Mouse (Mus musculus) intestine, embryonic 16.5 days (tissue): ENCODE results near the gene Hcn2. TPM values are rescaled to one million over a fixed set of nuclear protein-coding genes. Genes with fewer than 3 reads are reported as not detected.

Experiments
- ATAC-seq: fragments of 200-750 bp; cut with Nextera tagmentation; 2 replicates; pipeline ENCODE4 v1.8.0; 2017; ENCODE audit warnings: moderate TSS enrichment, moderate library complexity
- H3K27ac ChIP-seq: fragments of 300-500 bp; sonication (generic); 2 replicates; pipeline ENCODE4 v1.5.1; 2014; ENCODE audit warnings: mild to moderate bottlenecking, low read length
- H3K27me3 ChIP-seq: fragments of 300-500 bp; sonication (generic); replicated peaks from 2 replicates; pipeline ENCODE4 v1.6.1; 2014; ENCODE audit warnings: low read length, control low read depth, mixed read lengths; ENCODE audit not compliant: control insufficient read depth, insufficient read depth
- H3K36me3 ChIP-seq: fragments of 300-500 bp; sonication (generic); 2 replicates; pipeline ENCODE4 v1.6.1; 2014; ENCODE audit warnings: low read length, control low read depth; ENCODE audit not compliant: control insufficient read depth, insufficient read depth
- H3K4me1 ChIP-seq: fragments of 300-500 bp; sonication (generic); 2 replicates; pipeline ENCODE4 v1.6.1; 2014; ENCODE audit warnings: low read length, control low read depth, mixed read lengths; ENCODE audit not compliant: control insufficient read depth, insufficient read depth
- H3K4me2 ChIP-seq: fragments of 300-500 bp; sonication (generic); 2 replicates; pipeline ENCODE4 v1.6.1; 2014; ENCODE audit warnings: low read depth, low read length, control low read depth
- H3K4me3 ChIP-seq: fragments of 300-500 bp; sonication (generic); 2 replicates; pipeline ENCODE4 v1.5.1; 2014; ENCODE audit warnings: mild to moderate bottlenecking, low read length
- H3K9ac ChIP-seq: fragments of 300-500 bp; sonication (generic); 2 replicates; pipeline ENCODE4 v1.6.1; 2014; ENCODE audit warnings: low read depth, low read length
- H3K9me3 ChIP-seq: fragments of 300-500 bp; sonication (generic); 2 replicates; pipeline ENCODE4 v1.6.1; 2016; ENCODE audit warnings: low read length, control low read depth; ENCODE audit not compliant: control insufficient read depth
- WGBS: fragments of 180-500 bp; shearing (Covaris S2); extraction: QIAGEN DNeasy Blood & Tissue Kit; methylation state at CpG from one replicate; pipeline ENCODE4 v1.1.7; 2014; 5-methylcytosine and 5-hydroxymethylcytosine counted together
- polyA plus RNA-seq: library from polyadenylated mRNA; unstranded; fragments of >200 nt; fragmentation: Nextera tagmentation; extraction: Ambion mirVana; gene quantifications from 2 replicates; pipeline ENCODE4 v1.2.1, GENCODE M21; 2015

The Hcn2 gene
- polyA plus RNA-seq, 1 experiment from 2014 or later = not detected

DNA sequence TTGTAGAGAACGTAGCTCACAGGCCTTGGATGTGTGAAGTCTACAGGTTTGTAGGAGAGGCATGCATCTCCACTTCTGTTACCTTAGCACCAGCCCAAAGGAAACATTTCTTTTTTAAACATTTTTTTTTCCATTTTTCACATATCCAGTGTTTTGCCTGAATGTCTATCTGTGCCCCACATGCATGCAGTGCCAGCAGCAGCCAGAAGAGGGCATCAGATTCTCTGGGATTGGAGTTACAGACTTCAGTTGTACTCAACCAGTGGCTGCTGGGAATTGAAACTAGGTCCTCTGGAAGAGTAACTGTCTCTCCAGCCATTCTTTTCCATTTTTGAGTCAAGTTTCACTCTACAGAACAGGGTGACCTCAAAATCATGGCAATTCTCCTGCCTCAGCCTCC, 16.1 kb downstream of the Hcn2 start:
- WGBS = 90% methylated on average over 1 of the region's 1 CpGs
- ATAC-seq = no peak
- Histone ChIP-seq H3K9ac (no peak overlapping the region), H3K4me3 (no peak overlapping the region), H3K9me3 (peaks cover 26% of the 10 kb centered on the region), H3K27me3 (no peaks in the 10 kb centered on the region), H3K36me3 (peaks cover 35% of the 10 kb centered on the region), H3K4me1 (0 out of 2 replicates have a peak, but pooled peaks cover 2% of the 10 kb centered on the region), H3K4me2 (no peak overlapping the region), H3K27ac (no peak overlapping the region)

- 97% methylated on average over 15 of the region's 15 CpGs for WGBS
- no peak overlapping the region for H3K4me2 ChIP-seq
These were observed 17.4 kb downstream of the Hcn2 start for GRCm38 (mm10) chr10:79733847-79734246.

DNA sequence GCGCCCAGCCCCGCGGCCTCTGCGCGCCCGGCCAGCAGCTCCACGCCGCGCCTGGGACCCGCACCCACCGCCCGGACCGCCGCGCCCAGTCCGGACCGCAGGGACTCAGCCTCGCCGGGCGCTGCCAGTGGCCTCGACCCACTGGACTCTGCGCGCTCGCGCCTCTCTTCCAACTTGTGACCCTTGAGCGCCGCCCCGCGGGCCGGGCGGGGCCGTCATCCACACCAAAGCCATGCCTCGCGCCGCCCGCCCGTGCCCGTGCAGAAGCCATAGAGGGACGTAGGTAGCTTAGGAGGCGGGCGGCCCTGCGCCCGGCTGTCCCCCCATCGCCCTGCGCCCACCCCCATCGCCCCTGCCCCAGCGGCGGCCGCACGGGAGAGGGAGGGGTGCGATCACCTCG, 18.9 kb downstream of the Hcn2 start:
- H3K27ac ChIP-seq = no peak overlapping the region
- no peak overlapping the region for H3K4me3 ChIP-seq
- no peaks in the 10 kb centered on the region for H3K27me3 ChIP-seq
- H3K9me3 ChIP-seq = peaks cover 54% of the 10 kb centered on the region
- 22% methylated on average over 41 of the region's 52 CpGs for WGBS
- H3K36me3 ChIP-seq = peaks cover 64% of the 10 kb centered on the region
- 0 out of 2 replicates have a peak, but pooled peaks cover 2% of the 10 kb centered on the region for H3K4me1 ChIP-seq
- no peak overlapping the region for H3K9ac ChIP-seq
- ATAC-seq = peak; percentile 41
- 0 out of 2 replicates have a peak overlapping the region, but pooled peaks have one; percentile 6 for H3K4me2 ChIP-seq

More at GRCm38 (mm10) chr10:79733847-79734246, 17.4 kb downstream of the Hcn2 start:
- 0 out of 2 replicates have a peak, but pooled peaks cover 2% of the 10 kb centered on the region for H3K4me1 ChIP-seq
- no peak overlapping the region for H3K27ac ChIP-seq
- no peak overlapping the region for H3K9ac ChIP-seq
- ATAC-seq = no peak
- H3K9me3 ChIP-seq = peaks cover 39% of the 10 kb centered on the region
- H3K27me3 ChIP-seq = no peaks in the 10 kb centered on the region
- peaks cover 48% of the 10 kb centered on the region for H3K36me3 ChIP-seq
- no peak overlapping the region for H3K4me3 ChIP-seq

GRCm38 (mm10) chr10:79736706-79737105, 20.3 kb downstream of the Hcn2 start:
- Histone ChIP-seq H3K27me3 (no peaks in the 10 kb centered on the region), H3K4me2 (no peak overlapping the region), H3K4me3 (no peak overlapping the region), H3K9ac (no peak overlapping the region), H3K9me3 (peaks cover 61% of the 10 kb centered on the region), H3K4me1 (0 out of 2 replicates have a peak, but pooled peaks cover 2% of the 10 kb centered on the region), H3K36me3 (peaks cover 77% of the 10 kb centered on the region), H3K27ac (no peak overlapping the region)
- ATAC-seq = no peak
- 93% methylated on average over 14 of the region's 14 CpGs for WGBS

DNA sequence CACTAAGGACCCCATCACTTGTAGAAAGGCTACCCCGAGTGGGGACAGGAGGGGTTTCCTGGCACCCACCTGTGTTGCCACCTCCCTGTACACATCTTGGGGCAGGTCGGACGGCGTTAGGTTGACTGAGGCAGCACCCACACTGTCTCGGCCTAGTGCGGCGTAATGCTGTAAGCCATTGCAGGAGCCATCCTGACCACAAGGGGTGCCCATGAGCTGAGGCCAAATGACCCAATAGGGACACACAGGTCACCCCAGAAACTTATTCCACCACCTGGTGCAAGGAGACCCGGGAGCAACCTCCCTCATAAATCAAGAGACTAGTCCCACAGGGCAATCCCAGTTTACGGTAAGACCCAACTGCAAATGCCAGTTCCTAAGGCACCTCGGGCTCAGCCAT, 21.8 kb downstream of the Hcn2 start:
- Histone ChIP-seq H3K4me2 (no peak overlapping the region), H3K4me3 (no peak overlapping the region), H3K4me1 (0 out of 2 replicates have a peak, but pooled peaks cover 2% of the 10 kb centered on the region), H3K9me3 (peaks cover 61% of the 10 kb centered on the region), H3K36me3 (peaks cover 89% of the 10 kb centered on the region), H3K9ac (no peak overlapping the region), H3K27ac (no peak overlapping the region), H3K27me3 (no peaks in the 10 kb centered on the region)
- 90% methylated on average over 10 of the region's 10 CpGs for WGBS
- ATAC-seq = no peak

DNA sequence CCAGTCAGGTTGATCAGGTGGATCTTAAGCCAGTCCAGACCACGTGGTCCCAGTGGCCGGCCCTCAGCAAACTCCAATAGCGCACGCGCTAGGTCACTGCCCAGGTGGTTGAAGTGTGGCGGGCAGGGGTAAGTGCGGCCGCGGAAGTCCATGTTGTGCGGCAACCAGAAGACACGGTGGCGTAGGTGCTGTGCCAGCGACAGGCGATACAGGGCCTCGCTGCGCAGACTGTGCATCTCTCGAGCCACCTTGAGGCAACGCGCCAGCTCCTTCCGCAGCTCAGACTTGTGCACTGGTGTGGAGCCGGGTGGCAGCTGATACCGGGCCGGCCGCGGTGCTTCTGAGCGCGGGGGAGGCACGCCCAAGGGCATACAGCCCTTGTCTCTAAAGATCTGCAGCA, 22.8 kb downstream of the Hcn2 start:
- 94% methylated on average over 28 of the region's 28 CpGs for WGBS
- Histone ChIP-seq H3K27me3 (no peaks in the 10 kb centered on the region), H3K4me2 (no peak overlapping the region), H3K4me1 (0 out of 2 replicates have a peak, but pooled peaks cover 2% of the 10 kb centered on the region), H3K36me3 (peaks cover 90% of the 10 kb centered on the region), H3K4me3 (no peak overlapping the region), H3K9ac (no peak overlapping the region), H3K27ac (no peak overlapping the region), H3K9me3 (peaks cover 56% of the 10 kb centered on the region)
- ATAC-seq = no peak

DNA sequence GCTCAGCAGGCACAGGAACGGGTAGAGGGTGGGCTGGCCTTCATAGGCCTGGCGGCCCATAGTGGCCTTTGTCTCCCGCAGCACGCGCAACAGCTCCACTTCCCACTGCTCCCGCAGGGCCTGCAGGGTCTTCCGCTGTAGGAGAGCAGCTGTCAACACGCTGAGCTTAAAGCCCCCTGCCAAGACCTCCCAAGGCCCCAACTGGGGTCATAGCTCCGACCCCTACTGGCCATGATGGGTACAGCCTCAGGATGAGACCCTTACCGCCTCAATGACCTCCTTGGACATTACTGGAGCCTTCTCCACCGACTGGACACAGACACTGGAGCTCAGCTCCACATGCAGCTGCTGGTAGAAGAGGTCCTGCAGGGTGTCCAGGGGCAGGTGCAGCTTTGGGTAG, 24.4 kb downstream of the Hcn2 start:
- WGBS = 79% methylated on average over 11 of the region's 11 CpGs
- H3K36me3 ChIP-seq = peaks cover 79% of the 10 kb centered on the region
- no peak overlapping the region for H3K4me3 ChIP-seq
- no peaks in the 10 kb centered on the region for H3K27me3 ChIP-seq
- H3K9me3 ChIP-seq = peaks cover 49% of the 10 kb centered on the region
- H3K4me1 ChIP-seq = peaks cover 6% of the 10 kb centered on the region
- H3K9ac ChIP-seq = no peak overlapping the region
- no peak overlapping the region for H3K4me2 ChIP-seq
- no peak for ATAC-seq
- no peak overlapping the region for H3K27ac ChIP-seq

GRCm38 (mm10) chr10:79743161-79743560, 26.7 kb downstream of the Hcn2 start:
- 89% methylated on average over 11 of the region's 11 CpGs for WGBS
- Histone ChIP-seq H3K4me2 (no peak overlapping the region), H3K36me3 (peaks cover 57% of the 10 kb centered on the region), H3K4me3 (no peak overlapping the region), H3K4me1 (peaks cover 10% of the 10 kb centered on the region), H3K9ac (no peak overlapping the region), H3K27me3 (no peaks in the 10 kb centered on the region), H3K9me3 (peaks cover 29% of the 10 kb centered on the region), H3K27ac (no peak overlapping the region)
- no peak for ATAC-seq

DNA sequence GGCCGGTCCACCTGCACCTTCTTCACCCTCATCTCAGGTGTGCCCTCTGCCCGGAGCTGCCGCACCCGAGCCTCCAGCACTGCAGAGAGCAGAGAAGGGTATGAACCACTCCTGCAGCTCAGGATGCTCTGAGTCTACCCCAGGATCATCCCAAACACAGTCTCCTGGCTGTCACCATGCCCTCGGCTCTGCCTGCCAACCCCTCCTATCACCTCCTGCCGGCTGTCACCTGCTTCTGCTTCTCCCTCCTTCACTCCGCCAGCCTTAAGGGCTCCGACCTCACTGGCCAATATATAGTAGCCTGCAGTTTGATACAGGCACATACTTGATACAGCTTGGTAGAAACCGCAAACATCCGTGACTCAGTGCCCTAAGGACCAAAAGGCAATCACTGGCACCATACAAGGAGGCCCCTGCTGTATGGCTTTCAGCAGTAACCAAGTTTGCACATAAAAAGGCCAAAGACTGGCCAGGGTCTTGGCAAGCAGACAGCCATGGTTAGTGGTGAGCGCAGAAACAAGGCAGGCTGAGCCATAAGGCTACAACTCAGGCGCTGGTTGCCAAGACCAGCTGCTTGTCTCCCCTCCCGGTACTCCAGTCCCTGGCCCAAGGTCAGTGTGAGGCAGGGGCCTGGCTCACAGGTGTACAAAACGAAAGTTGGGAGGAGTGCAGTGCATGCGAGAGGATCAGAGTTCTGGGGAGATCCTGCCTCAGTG, 27.4 kb downstream of the Hcn2 start:
- Histone ChIP-seq H3K27me3 (no peaks in the 10 kb centered on the region), H3K4me3 (no peak overlapping the region), H3K4me1 (peaks cover 10% of the 10 kb centered on the region), H3K9ac (no peak overlapping the region), H3K9me3 (peaks cover 23% of the 10 kb centered on the region), H3K36me3 (peaks cover 50% of the 10 kb centered on the region), H3K27ac (no peak overlapping the region), H3K4me2 (no peak overlapping the region)
- 95% methylated on average over 15 of the region's 15 CpGs for WGBS
- no peak for ATAC-seq
